Mouse (Mus musculus): ENCODE data around the gene Pirt.

Pirt gene

GRCm38 (mm10) chr11:66911811-66912210 is at the start of gene Pirt:
Pirt (plus strand) TSS chr11:66911981.
- no peak for DNase-seq (ENCODE audit: low read depth, low spot score)

GRCm38 (mm10) chr11:66871701-66872100 is 40.1 kb upstream of the Pirt start:
- peak; percentile 63 for DNase-seq (ENCODE audit: low read depth, low spot score)

- no peak for DNase-seq (ENCODE audit: low read depth, low spot score)
Observed at GRCm38 (mm10) chr11:66872773-66873470, 38.9 kb upstream of the Pirt start.

- no peak for DNase-seq (ENCODE audit: low read depth, low spot score)
Observed at GRCm38 (mm10) chr11:66881291-66881690, 30.5 kb upstream of the Pirt start.

- DNase-seq (ENCODE audit: low read depth, low spot score), result no peak
Observed at GRCm38 (mm10) chr11:66882224-66883040, 29.3 kb upstream of the Pirt start.

- DNase-seq (ENCODE audit: low read depth, low spot score), result no peak
Observed at GRCm38 (mm10) chr11:66892536-66892935, 19.2 kb upstream of the Pirt start.

GRCm38 (mm10) chr11:66898747-66899146 is 13.0 kb upstream of the Pirt start:
- DNase-seq (ENCODE audit: low read depth, low spot score), result peak; percentile 58

- peak; percentile 84 for DNase-seq (ENCODE audit: low read depth, low spot score)
Observed at GRCm38 (mm10) chr11:66899426-66899825, 12.4 kb upstream of the Pirt start.

- no peak for DNase-seq (ENCODE audit: low read depth, low spot score)
Observed at GRCm38 (mm10) chr11:66902801-66903200, 9.0 kb upstream of the Pirt start.

GRCm38 (mm10) chr11:66905617-66906384 is 6.0 kb upstream of the Pirt start:
- DNase-seq (ENCODE audit: low read depth, low spot score), result peak; percentile 85

GRCm38 (mm10) chr11:66912531-66913458 is 1.0 kb downstream of the Pirt start:
- DNase-seq (ENCODE audit: low read depth, low spot score), result peak; percentile 57

- peak; percentile 86 for DNase-seq (ENCODE audit: low read depth, low spot score)
Observed at GRCm38 (mm10) chr11:66914249-66914648, 2.5 kb downstream of the Pirt start.

- peak; percentile 93 for DNase-seq (ENCODE audit: low read depth, low spot score)
Observed at GRCm38 (mm10) chr11:66920012-66920411, 8.2 kb downstream of the Pirt start.

GRCm38 (mm10) chr11:66924095-66924823 is 12.5 kb downstream of the Pirt start:
- DNase-seq (ENCODE audit: low read depth, low spot score), result no peak

- DNase-seq (ENCODE audit: low read depth, low spot score), result peak; percentile 21
Observed at GRCm38 (mm10) chr11:66928311-66928710, 16.5 kb downstream of the Pirt start.

GRCm38 (mm10) chr11:66932827-66933599 is 21.2 kb downstream of the Pirt start:
- DNase-seq (ENCODE audit: low read depth, low spot score), result peak; percentile 91

GRCm38 (mm10) chr11:66934428-66935173 is 22.8 kb downstream of the Pirt start:
- DNase-seq (ENCODE audit: low read depth, low spot score), result no peak

- DNase-seq (ENCODE audit: low read depth, low spot score), result no peak
Observed at GRCm38 (mm10) chr11:66942011-66942410, 30.2 kb downstream of the Pirt start.
